Mouse (Mus musculus) midbrain, postnatal 0 days (tissue): Measurements from ENCODE around the gene Lrrc27. TPM values are rescaled to one million over a fixed set of nuclear protein-coding genes. Genes with fewer than 3 reads are reported as not detected.
A peak's percentile ranks its signal among the peaks of the same experiment; 100 is the strongest.

ENCODE experiments used
- ATAC-seq: fragments of 200-750 bp; cut with Nextera tagmentation; 2 replicates; pipeline ENCODE4 v1.8.0; 2017; ENCODE audit warnings: moderate number of reproducible peaks, mild to moderate bottlenecking, moderate TSS enrichment, moderate library complexity; ENCODE audit not compliant: low FRiP score
- DNase-seq: peaks from one replicate; pipeline ENCODE4 v3.0.0-alpha.2; 2015; ENCODE audit warnings: low spot score
- H3K27ac ChIP-seq: fragments of 300-500 bp; sonication (generic); 2 replicates; pipeline ENCODE4 v1.5.1; 2014; ENCODE audit warnings: low read depth, mild to moderate bottlenecking, low read length, mixed read lengths
- H3K27me3 ChIP-seq: fragments of 300-500 bp; sonication (generic); 2 replicates; pipeline ENCODE4 v1.6.1; 2014; ENCODE audit warnings: low read length, control low read depth, mixed read lengths; ENCODE audit not compliant: insufficient read depth
- H3K36me3 ChIP-seq: fragments of 300-500 bp; sonication (generic); 2 replicates; pipeline ENCODE4 v1.6.1; 2014; ENCODE audit warnings: low read length, control low read depth, mixed read lengths; ENCODE audit not compliant: insufficient read depth
- H3K4me1 ChIP-seq: fragments of 300-500 bp; sonication (generic); 2 replicates; pipeline ENCODE4 v1.6.1; 2014; ENCODE audit warnings: mild to moderate bottlenecking, control low read depth, antibody characterized with exemption, low read length, mixed read lengths; ENCODE audit not compliant: insufficient read depth
- H3K4me2 ChIP-seq: fragments of 300-500 bp; sonication (generic); 2 replicates; pipeline ENCODE4 v1.6.1; 2014; ENCODE audit warnings: low read depth, mild to moderate bottlenecking, low read length, mixed read lengths; ENCODE audit not compliant: poor library complexity, severe bottlenecking
- H3K4me3 ChIP-seq: fragments of 300-500 bp; sonication (generic); 2 replicates; pipeline ENCODE4 v1.5.1; 2014; ENCODE audit warnings: low read depth, mild to moderate bottlenecking, low read length, moderate library complexity
- H3K9ac ChIP-seq: fragments of 300-500 bp; sonication (generic); replicated peaks from 2 replicates; pipeline ENCODE4 v1.6.1; 2014; ENCODE audit warnings: mild to moderate bottlenecking, low read length, moderate library complexity, mixed read lengths; ENCODE audit not compliant: poor library complexity, severe bottlenecking
- H3K9me3 ChIP-seq: fragments of 300-500 bp; sonication (generic); 2 replicates; pipeline ENCODE4 v1.6.1; 2016; ENCODE audit warnings: low read length, control low read depth
- CTCF ChIP-seq: IDR thresholded peaks from 2 replicates; pipeline ENCODE4 v1.5.1; 2016; ENCODE audit warnings: antibody characterized with exemption, mild to moderate bottlenecking
- WGBS: fragments of 180-500 bp; shearing (Covaris S2); extraction: QIAGEN DNeasy Blood & Tissue Kit; methylation state at CpG from one replicate; pipeline ENCODE4 v1.1.7; 2014; 5-methylcytosine and 5-hydroxymethylcytosine counted together
- polyA plus RNA-seq: library from polyadenylated mRNA; unstranded; fragments of >200 nt; fragmentation: Nextera tagmentation; extraction: Ambion mirVana; gene quantifications from 2 replicates; pipeline ENCODE4 v1.2.1, GENCODE M21; 2015
- total RNA-seq: library from RNA; depleted of rRNA; stranded (reverse); fragments of >200 nt; gene quantifications from 2 replicates; pipeline ENCODE4 v1.2.3, GENCODE M21; 2014

The Lrrc27 gene
- total and polyA plus RNA-seq, 2 experiments from 2014 or later = 2.7 to 6.6 TPM

DNA sequence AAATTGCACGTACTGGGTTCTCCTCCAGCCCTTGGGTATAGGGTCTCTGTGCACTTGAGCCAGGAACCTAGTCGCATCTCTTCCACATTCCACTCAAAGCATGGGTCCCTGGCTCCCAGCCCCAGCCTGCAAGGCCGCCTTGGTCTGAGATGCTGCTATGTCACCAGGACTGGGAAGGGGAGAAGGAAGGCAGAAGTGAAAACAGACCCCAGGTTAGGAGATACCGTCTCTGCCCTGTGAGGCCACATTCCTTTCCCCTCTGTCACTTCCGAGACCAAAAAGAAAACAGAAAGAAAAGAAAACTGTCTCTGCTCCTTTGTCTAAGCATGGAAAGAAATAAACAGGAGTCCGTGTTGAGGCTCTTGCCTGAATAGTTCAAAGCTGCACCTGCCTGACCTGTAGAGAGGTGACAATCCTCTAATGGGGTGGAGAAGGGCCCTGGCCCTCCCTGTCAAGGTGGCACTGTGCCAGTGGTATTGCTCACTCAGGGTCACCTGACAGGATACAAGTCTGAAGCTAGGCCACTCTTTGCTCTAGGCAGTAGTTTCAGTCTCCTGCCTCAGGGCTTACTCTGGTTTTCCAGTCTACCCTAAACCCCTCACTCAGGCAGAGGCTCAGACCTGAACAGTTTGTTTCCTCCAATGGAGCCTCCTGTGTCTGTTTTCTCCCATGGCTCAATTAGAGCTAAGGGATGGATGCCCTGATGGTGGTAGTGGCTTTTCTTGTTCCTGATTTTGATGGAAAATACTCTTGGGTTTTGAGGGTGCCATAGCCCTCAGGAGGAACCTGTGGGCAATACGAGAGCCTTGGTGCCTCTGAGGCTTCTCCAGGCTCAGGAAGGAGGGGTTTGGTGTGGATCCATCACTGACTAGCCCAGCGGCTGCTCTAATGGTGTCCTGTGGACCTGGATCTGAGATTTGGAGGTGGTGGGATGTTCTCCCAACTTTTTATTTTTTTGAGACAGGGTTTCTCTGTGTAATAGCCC lies 54.4 kb downstream of the Lrrc27 start:
- H3K4me2 ChIP-seq = no peak overlapping the region
- ATAC-seq = no peak
- H3K9me3 ChIP-seq = no peaks in the 10 kb centered on the region
- no peak overlapping the region for H3K4me3 ChIP-seq
- WGBS = 72% methylated on average over 8 of the region's 8 CpGs
- no peak for DNase-seq
- H3K27me3 ChIP-seq = no peaks in the 10 kb centered on the region
- no peak overlapping the region for H3K27ac ChIP-seq
- peaks cover 5% of the 10 kb centered on the region; the same call in 1 of the 2 replicates for H3K4me1 ChIP-seq
- TF ChIP-seq CTCF = no peak
- H3K36me3 ChIP-seq = no peaks in the 10 kb centered on the region
- H3K9ac ChIP-seq = no peak overlapping the region

GRCm38 (mm10) chr7:139270738-139271137 lies 58.0 kb downstream of the Lrrc27 start:
- no peaks in the 10 kb centered on the region for H3K36me3 ChIP-seq
- H3K9me3 ChIP-seq = no peaks in the 10 kb centered on the region
- DNase-seq = no peak
- no peaks in the 10 kb centered on the region for H3K27me3 ChIP-seq
- WGBS = 82% methylated on average over 1 of the region's 1 CpGs
- TF ChIP-seq CTCF = no peak
- no peak overlapping the region for H3K27ac ChIP-seq
- no peak overlapping the region for H3K4me2 ChIP-seq
- H3K4me1 ChIP-seq = 0 out of 2 replicates have a peak, but pooled peaks cover 4% of the 10 kb centered on the region
- H3K4me3 ChIP-seq = no peak overlapping the region
- no peak overlapping the region for H3K9ac ChIP-seq
- ATAC-seq = no peak

DNA sequence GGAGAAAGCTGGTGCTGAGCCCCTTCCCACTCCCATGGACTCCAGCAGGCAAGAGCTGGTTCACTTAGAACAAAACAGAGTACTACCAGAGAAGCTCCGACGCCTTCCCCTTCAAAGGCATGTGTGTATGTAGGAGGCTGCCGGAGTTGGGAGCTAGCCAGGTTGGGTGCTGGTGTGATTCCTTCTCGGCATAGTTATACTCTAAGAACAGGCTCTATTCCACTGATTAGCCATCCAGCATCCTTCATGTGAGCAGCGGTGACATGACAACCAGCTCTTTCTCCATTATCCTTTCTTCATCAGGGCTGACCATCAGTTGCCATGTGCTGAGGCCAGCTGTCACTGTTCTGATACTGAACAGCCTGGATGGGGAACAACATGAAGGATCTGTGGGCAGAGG lies 59.1 kb downstream of the Lrrc27 start:
- Histone ChIP-seq H3K4me2 (no peak overlapping the region), H3K27ac (no peak overlapping the region), H3K9me3 (no peaks in the 10 kb centered on the region), H3K4me1 (0 out of 2 replicates have a peak, but pooled peaks cover 4% of the 10 kb centered on the region), H3K9ac (no peak overlapping the region), H3K4me3 (no peak overlapping the region), H3K27me3 (no peaks in the 10 kb centered on the region), H3K36me3 (no peaks in the 10 kb centered on the region)
- DNase-seq (no peak), ATAC-seq (no peak)
- no peak for TF ChIP-seq CTCF
- 79% methylated on average over 5 of the region's 5 CpGs for WGBS

- DNase-seq = peak; percentile 45
- H3K4me1 ChIP-seq = 0 out of 2 replicates have a peak, but pooled peaks cover 4% of the 10 kb centered on the region
- WGBS = 36% methylated on average over 1 of the region's 1 CpGs
- no peaks in the 10 kb centered on the region for H3K27me3 ChIP-seq
- H3K9me3 ChIP-seq = no peaks in the 10 kb centered on the region
- no peak overlapping the region for H3K4me3 ChIP-seq
- no peak overlapping the region for H3K27ac ChIP-seq
- no peak for TF ChIP-seq CTCF
- H3K9ac ChIP-seq = no peak overlapping the region
- ATAC-seq = no peak
- no peaks in the 10 kb centered on the region for H3K36me3 ChIP-seq
- H3K4me2 ChIP-seq = no peak overlapping the region
Observed at GRCm38 (mm10) chr7:139272639-139273396, 60.0 kb downstream of the Lrrc27 start.

GRCm38 (mm10) chr7:139273397-139273719 lies 60.6 kb downstream of the Lrrc27 start:
- 74% methylated on average over 2 of the region's 2 CpGs for WGBS
- TF ChIP-seq CTCF = no peak
- Histone ChIP-seq H3K27me3 (no peaks in the 10 kb centered on the region), H3K9me3 (no peaks in the 10 kb centered on the region), H3K27ac (no peak overlapping the region), H3K4me3 (no peak overlapping the region), H3K4me2 (no peak overlapping the region), H3K4me1 (0 out of 2 replicates have a peak, but pooled peaks cover 4% of the 10 kb centered on the region), H3K36me3 (no peaks in the 10 kb centered on the region), H3K9ac (no peak overlapping the region)
- ATAC-seq (no peak), DNase-seq (no peak)

DNA sequence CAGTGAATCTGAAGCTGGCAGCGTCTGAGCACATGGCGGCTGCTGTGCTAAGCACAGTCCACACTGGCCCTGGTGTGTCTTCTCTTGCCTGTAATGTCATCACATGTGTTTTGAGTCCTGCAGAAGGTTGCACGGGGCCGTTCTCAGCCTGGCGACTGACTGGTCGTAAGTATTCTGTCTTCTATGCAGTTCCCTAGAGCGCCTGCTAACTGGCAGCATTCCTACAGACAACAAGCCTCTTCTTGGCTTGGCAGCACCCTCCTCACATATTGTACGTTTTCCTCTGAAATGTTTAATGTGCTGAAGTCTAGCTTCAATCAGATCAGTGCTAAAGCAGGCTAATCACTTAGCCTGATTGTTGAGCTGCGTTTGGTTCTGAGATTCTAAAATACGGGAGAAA lies 62.8 kb downstream of the Lrrc27 start:
- peak; percentile 35 for DNase-seq
- Histone ChIP-seq H3K4me3 (no peak overlapping the region), H3K36me3 (no peaks in the 10 kb centered on the region), H3K9ac (no peak overlapping the region), H3K4me2 (no peak overlapping the region), H3K27ac (no peak overlapping the region), H3K9me3 (no peaks in the 10 kb centered on the region), H3K4me1 (0 out of 2 replicates have a peak, but pooled peaks cover 4% of the 10 kb centered on the region), H3K27me3 (no peaks in the 10 kb centered on the region)
- WGBS = 55% methylated on average over 10 of the region's 10 CpGs
- ATAC-seq = no peak
- TF ChIP-seq CTCF = no peak
